Mouse (Mus musculus): ENCODE measurements around the gene Edil3. TPM values are rescaled to one million over a fixed set of nuclear protein-coding genes. Genes with fewer than 3 reads are reported as not detected.

Edil3 gene
- 10 to 100 TPM; 59.8 to 64.3 TPM for total RNA-seq (2021)

DNA sequence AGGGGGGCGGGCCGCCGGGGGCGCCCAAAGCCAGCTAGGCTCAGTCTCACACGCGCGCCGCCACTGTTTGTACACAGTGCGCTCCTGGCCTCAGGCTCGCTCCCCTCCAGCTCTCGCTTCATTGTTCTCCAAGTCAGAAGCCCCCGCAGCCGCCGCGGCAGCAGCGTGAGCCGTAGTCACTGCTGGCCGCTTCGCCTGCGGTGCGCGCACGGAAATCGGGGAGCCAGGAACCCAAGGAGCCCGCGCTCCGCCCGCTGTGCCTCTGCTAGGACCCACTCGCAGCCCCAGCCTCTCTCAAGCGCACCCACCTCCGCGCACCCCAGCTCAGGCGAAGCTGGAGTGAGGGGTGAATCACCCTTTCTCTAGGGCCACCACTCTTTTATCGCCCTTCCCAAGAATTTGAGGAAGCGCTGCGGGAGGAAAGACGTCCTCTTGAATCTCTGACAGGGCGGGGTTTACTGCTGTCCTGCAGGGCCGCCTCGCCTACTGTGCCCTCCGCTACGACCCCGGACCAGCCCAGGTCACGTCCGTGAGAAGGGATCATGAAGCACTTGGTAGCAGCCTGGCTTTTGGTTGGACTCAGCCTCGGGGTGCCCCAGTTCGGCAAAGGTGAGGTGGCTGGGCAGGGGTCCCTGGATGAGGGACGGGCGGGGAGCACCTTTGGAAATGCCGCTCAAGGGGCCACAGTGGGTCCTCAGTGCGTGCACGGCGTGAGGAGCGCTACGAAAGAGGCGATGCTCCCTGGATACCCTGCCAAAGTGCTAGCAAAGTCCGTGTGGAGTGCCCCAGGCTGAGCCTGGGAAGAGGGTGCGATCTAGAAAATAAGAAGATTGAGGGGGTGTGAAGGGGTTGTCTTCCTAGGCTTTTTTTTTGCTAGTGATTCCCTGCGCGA is at the start of gene Edil3:
Gene Edil3, plus strand, starts transcription at position 33 of the 892 bp plus-strand sequence.
- peak; percentile 42 to 50 for DNase-seq (ENCODE audit: extremely low spot score in 1 of 2, low spot score in 1 of 2)

DNA sequence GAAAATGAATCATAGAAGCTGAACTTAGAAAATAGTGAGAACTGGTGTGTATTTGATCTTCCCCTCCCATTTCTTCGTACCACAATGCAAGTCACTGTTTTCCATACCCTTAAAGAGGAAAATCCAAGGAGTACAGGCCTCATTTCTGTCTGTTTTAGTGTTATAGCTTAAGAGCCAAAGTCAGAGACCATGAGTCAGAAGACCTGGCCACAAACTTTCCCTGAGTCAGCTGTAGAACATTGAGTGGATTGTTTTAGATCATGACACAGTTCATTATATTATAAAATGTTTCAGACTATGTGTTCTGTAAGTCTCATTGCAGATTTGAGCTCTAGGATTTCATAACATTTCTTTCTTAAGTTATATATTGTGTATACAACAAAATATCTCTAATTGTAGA is 22.1 kb upstream of the Edil3 start:
- DNase-seq (ENCODE audit: extremely low spot score in 1 of 2, low spot score in 1 of 2), result no peak

DNA sequence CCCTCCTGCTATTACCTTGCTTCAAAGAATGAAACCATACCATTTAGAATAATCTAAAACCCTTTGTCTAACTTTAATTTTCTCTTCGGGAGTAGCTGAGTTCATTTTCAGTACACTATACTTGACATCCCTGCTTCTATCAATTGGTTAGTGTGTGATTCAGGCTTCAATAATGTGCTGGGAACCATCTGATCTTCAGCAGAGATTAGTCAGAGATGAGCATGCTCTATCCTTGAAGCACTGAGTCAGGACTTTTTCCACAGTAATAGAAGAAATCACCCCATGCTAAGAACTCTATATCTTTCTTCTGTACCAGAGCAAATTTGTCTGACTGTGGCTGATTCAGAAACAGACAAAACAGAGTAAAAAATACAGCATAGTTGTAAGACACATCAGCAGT is 20.3 kb upstream of the Edil3 start:
- DNase-seq (ENCODE audit: extremely low spot score in 1 of 2, low spot score in 1 of 2), result no peak

GRCm38 (mm10) chr13:88805838-88806237 is 15.4 kb upstream of the Edil3 start:
- no peak for DNase-seq (ENCODE audit: extremely low spot score in 1 of 2, low spot score in 1 of 2)

GRCm38 (mm10) chr13:88806269-88806668 is 15.0 kb upstream of the Edil3 start:
- no peak for DNase-seq (ENCODE audit: extremely low spot score in 1 of 2, low spot score in 1 of 2)

DNA sequence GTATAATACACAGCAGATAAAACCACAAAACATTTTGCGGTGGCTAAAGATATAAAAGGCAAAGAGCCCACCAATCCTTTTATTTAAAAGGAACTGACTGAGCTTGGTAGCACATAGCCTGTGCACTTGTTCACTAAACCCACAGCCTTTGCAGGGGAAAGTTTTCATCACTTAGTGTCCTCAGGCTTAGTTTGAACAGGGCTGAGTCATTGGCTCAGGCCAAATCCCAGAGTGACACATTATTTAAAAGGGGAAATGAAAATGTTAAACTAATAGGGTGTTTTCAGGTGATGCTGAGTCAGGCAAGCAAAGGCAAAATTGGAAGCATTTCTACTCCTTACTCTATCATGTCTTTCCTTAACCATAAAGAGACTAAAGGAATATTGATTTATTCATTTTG is 11.2 kb upstream of the Edil3 start:
- no peak for DNase-seq (ENCODE audit: extremely low spot score in 1 of 2, low spot score in 1 of 2)

DNA sequence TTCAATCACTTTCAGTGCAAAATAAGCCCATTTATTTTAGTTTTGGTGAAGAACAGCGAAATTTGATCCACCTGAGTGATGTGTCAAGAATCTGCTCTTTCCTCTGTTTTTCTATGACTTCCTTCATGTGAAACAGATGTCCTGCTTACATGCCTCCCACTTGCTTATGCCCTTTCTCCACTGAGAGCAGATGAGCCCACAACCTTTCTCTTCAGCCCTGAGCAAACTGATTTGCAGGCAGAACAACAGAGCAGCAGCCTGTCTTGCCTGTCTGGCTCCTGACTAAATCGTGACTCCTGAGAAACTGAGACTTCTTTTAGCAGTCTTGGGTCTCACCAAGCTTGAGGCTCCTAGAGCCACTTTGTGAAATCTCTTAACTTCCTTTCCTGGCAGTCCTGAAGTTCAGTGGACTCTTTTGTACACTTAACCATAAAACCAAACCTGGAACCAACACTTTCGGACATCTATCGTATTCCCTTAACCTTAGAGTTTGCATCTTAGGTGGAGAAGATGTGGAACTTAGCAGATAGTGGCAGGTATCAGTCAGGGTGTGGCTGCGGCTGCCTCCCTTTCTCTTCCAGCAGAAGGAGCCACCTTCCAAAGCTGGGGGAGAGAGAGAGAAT is 475 bp upstream of the Edil3 start:
- DNase-seq (ENCODE audit: extremely low spot score in 1 of 2, low spot score in 1 of 2), result no peak

DNA sequence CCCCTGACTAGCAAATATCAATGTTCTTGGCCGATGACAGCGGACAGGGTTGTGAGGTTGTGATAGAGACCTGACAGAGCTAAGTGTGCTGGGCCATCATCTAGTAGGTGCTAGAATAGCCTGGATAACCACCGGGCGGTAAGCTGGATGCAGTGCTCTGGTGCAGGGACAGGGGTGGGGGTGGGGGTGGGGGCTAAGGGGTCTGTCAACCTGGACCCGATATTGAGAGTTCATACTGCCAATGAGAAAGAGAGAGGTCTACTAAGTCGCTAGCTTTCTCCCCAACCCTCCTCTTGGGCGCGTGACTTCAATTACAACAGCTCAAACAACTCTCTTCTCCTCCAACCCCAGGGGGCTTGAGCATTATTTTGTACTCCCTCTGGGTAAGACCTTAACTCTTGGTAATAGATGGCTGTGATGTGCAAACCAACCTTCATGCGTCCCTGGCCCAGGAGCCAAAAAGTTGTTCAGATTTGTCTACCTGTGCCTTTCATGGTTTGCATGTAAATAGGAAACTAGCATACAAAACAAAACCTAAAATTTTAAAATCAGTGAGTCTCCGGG is 1.1 kb downstream of the Edil3 start:
- DNase-seq (ENCODE audit: extremely low spot score in 1 of 2, low spot score in 1 of 2), result peak in 1 of 2 experiments; percentile 18

DNA sequence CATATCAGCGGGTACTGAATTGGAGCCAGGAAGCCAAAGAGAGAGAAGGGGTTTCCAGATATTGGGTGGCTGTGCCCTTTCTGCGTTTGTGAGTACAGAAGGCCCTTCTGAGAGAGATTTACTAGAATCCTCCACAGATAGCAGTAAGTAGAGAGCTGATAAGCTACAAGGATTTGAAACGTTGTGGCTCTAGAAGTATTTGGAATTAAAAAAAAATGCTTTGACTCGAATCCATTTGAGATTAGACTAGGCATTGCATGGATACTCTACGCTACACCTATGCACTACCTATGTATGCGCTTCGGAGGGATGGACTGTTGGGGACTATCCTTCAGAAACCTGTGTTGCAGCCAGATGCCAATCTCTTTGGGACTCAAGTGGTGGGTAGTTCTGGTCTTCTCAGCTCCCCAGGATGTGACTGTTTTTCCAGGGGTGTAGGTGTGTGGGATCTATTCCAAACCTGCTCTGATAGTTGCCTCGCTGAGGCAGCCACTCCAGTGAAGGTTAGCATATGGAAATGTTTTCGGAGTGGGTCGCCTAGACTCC is 1.8 kb downstream of the Edil3 start:
- peak in 1 of 2 experiments; percentile 25 for DNase-seq (ENCODE audit: extremely low spot score in 1 of 2, low spot score in 1 of 2)

DNA sequence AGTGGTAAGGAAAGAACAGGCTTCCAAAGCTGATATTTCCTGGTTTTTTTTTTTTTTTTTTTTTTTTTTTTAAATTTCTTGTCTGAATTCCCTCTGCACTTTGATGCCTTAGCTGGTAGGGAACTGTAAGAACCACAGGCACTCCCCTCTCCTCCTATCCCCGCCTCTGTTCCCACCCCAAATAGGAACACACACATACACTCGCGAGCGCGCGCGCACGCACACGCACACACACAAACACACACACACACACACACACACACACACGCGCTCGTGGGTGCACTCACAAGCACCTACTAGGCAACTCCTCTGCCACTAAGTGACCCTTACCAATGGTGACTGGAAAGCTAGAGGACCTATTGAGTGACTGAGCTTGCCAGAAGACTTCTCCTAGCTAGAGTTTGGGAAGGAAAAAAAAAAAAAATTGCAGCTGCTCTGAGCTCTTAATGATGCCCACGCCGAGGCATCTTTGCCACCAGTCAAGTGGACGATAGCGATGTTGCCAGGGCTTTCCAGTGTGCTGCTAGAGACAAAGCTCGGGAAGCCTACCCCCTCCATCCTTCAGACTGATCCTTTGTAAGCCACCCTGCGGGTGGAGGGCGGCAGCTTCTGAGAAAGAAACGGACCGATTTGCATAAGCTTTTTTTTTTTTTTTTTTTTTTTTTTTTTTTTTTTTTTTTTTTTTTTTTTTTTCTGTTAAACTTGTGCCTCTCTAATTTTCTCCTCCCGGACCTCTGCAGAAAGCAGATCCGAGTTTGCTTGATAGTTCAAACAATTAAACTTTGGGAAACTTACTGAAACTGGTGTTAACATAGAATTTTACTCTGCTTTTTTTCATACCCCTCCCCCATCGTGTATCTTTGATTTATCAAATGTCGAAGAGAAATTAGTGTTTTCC is 2.5 kb downstream of the Edil3 start:
- peak; percentile 48 to 56 for DNase-seq (ENCODE audit: extremely low spot score in 1 of 2, low spot score in 1 of 2)

GRCm38 (mm10) chr13:88824441-88824840 is 3.2 kb downstream of the Edil3 start:
- no peak for DNase-seq (ENCODE audit: extremely low spot score in 1 of 2, low spot score in 1 of 2)

DNA sequence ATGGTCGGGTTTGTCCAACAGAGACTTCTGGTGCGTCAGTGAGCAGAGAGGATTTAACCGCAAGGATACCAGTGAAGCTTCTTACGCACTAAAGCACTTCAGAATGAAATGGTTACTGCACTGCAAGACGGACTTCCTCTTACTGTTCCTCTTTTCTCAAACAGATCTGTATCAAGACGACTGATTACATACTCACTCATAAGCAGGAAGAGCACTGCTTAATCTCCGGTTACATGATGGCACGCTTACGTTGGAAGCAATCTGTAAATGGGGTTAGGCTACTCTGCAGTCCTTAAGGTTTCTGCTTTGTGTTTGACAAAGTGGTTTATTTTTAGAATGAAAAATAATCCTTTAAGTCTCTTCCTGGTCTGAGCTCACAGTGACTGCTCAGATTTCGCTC is 7.1 kb downstream of the Edil3 start:
- DNase-seq (ENCODE audit: extremely low spot score in 1 of 2, low spot score in 1 of 2), result no peak

GRCm38 (mm10) chr13:88833732-88834131 is 12.5 kb downstream of the Edil3 start:
- DNase-seq (ENCODE audit: extremely low spot score in 1 of 2, low spot score in 1 of 2), result no peak

- DNase-seq (ENCODE audit: extremely low spot score in 1 of 2, low spot score in 1 of 2), result no peak
These were observed 28.5 kb downstream of the Edil3 start for GRCm38 (mm10) chr13:88849739-88850138.

DNA sequence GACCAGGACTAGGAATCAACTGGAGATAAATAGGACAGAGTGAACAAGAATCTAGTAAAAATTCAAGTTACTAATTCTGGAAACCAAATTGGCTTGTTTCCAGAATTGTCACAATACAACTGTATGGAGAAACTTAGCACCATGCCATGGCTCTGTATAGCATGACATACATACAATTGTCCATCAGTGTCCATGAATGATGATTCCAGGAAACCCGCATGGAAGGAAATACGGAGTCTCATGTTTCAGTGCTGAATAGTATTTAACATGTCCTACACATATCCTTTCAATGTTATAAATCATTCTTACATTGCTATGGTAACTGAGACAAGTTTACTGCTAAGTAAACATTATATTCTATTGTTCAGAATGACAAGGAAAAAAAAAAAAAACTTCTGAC is 58.7 kb downstream of the Edil3 start:
- no peak for DNase-seq (ENCODE audit: extremely low spot score in 1 of 2, low spot score in 1 of 2)

DNA sequence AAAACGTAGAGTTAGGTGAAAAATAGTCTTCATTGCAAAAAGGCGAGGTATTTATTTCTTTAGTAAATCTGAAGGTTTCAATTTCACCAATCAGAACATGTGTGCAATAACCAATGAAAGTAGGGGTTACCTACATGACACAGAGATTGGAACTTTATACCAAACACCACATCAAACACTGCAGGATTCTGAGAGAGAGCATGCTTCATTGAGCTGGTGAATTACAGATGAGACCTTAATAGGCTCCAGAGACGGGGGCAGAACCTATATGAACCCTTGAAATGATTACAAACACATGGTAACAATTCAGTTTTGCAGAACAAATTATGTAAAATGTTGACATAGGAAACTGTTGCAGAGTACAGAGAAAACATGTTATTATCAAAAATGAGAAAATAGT is 69.5 kb downstream of the Edil3 start:
- no peak for DNase-seq (ENCODE audit: extremely low spot score in 1 of 2, low spot score in 1 of 2)

GRCm38 (mm10) chr13:88900046-88900445 is 78.8 kb downstream of the Edil3 start:
- DNase-seq (ENCODE audit: extremely low spot score in 1 of 2, low spot score in 1 of 2), result no peak

DNA sequence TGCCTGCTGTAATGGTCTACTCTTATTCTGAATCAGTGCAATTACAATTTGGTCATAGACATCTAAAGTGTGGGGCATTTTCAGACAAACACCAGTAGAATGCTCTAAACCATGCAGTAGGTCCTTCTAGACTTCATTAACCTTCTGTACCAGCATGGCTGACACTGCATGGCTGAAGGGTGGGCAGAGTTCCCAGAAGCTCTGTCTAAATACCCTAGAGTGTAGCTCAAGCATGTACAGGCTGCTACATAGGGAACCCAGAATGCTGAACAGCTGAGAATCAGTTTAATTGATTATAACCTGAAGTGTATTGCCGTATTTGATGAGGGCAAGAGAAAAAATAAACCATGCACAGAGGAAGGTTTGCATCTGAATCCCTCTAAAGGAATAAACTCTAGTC is 86.1 kb downstream of the Edil3 start:
- DNase-seq (ENCODE audit: extremely low spot score in 1 of 2, low spot score in 1 of 2), result no peak

DNA sequence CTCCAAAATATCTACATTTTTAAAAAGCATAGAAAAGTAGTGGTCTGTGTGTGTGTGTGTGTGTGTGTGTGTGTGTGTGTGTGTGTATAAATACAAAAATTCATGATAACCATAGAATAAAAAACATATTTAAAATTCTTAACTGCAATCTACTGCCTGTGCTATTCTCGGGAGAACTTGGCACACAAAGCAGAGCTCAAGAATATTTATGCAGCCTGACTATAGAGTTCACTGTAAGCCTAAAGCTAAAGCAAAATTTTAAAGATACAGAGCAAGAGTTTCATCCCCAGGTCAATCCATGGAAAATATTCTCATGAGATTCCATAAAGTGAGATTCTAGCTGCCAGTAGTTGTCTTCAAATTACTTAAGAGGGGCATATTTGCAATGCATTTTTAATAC is 86.9 kb downstream of the Edil3 start:
- DNase-seq (ENCODE audit: extremely low spot score in 1 of 2, low spot score in 1 of 2), result no peak

- no peak for DNase-seq (ENCODE audit: extremely low spot score in 1 of 2, low spot score in 1 of 2)
These were observed 95.2 kb downstream of the Edil3 start for GRCm38 (mm10) chr13:88916503-88916902.

All from layer of hippocampus, postnatal 25 days (tissue).